Mouse (Mus musculus) CH12.LX (cell line): ENCODE measurements around the gene Vwce. TPM values are rescaled to one million over a fixed set of nuclear protein-coding genes. Genes with fewer than 3 reads are reported as not detected.

Experiments used
- DNase-seq: peaks from one replicate; pipeline ENCODE4 v3.0.0-alpha.2; 2013; ENCODE audit errors: extremely low read depth
- H3K27ac ChIP-seq: 2 replicates; pipeline ENCODE4 v1.5.1; 2012; ENCODE audit warnings: low read depth, mild to moderate bottlenecking, control low read depth, moderate library complexity; ENCODE audit not compliant: insufficient read depth
- H3K27me3 ChIP-seq: replicated peaks from 2 replicates; pipeline ENCODE3; 2012; ENCODE audit warnings: inconsistent platforms
- H3K36me3 ChIP-seq, 2 experiments: replicated peaks in 1 of 2; 2 replicates each; pipeline versions ENCODE3 to v1.6.1; 2012; ENCODE audit warnings: inconsistent platforms in 1 of 2, low read length in 1 of 2, mild to moderate bottlenecking in 1 of 2, mixed read lengths in 1 of 2, moderate library complexity in 1 of 2; ENCODE audit not compliant: control insufficient read depth in 1 of 2, insufficient read depth in 1 of 2
- H3K4me1 ChIP-seq, 2 experiments: 2 replicates each; pipeline ENCODE4 v1.6.1; 2012; ENCODE audit warnings: inconsistent platforms in 1 of 2, moderate library complexity in 1 of 2; ENCODE audit not compliant: insufficient read depth in 2 of 2, control insufficient read depth in 1 of 2
- H3K4me2 ChIP-seq: 2 replicates; pipeline ENCODE4 v1.6.1; 2012; ENCODE audit warnings: low read depth, mild to moderate bottlenecking, control low read depth; ENCODE audit not compliant: poor library complexity, insufficient read depth, severe bottlenecking
- H3K4me3 ChIP-seq, 3 experiments: fragments of 150-350 bp in 1 of 3; sonication (generic) in 1 of 3; replicated peaks in 1 of 3; 2 replicates each; pipeline versions ENCODE3 to v1.5.1; 2011 to 2012; ENCODE audit warnings: low read depth in 2 of 3, low read length in 2 of 3, mild to moderate bottlenecking in 2 of 3, moderate library complexity in 2 of 3, control low read depth in 1 of 3, improper control_type of control experiment in 1 of 3, inconsistent platforms in 1 of 3, mixed read lengths in 1 of 3; ENCODE audit not compliant: poor library complexity in 1 of 3
- H3K79me2 ChIP-seq: replicated peaks from 2 replicates; pipeline ENCODE4 v1.6.1; 2012; ENCODE audit warnings: mild to moderate bottlenecking, moderate library complexity; ENCODE audit not compliant: control insufficient read depth, poor library complexity, insufficient read depth, severe bottlenecking; ENCODE audit errors: extremely low read depth
- H3K9ac ChIP-seq: 2 replicates; pipeline ENCODE4 v1.6.1; 2012; ENCODE audit warnings: low read depth, mild to moderate bottlenecking, control low read depth, moderate library complexity; ENCODE audit not compliant: insufficient read depth
- H3K9me3 ChIP-seq: replicated peaks from 2 replicates; pipeline ENCODE3; 2012; ENCODE audit warnings: low read length, inconsistent platforms, mixed read lengths
- CHD1 ChIP-seq: IDR thresholded peaks from 2 replicates; pipeline ENCODE4 v1.6.1; 2012; ENCODE audit warnings: low read depth, low read length, improper control_type of control experiment, inconsistent platforms
- CTCF ChIP-seq, 2 experiments: IDR thresholded peaks in 1 of 2; conservative IDR thresholded peaks in 1 of 2; 2 replicates each; pipeline ENCODE4 v1.5.1; 2011 to 2012; ENCODE audit warnings: low read depth in 2 of 2, low read length in 2 of 2, improper control_type of control experiment in 1 of 2, inconsistent platforms in 1 of 2, mild to moderate bottlenecking in 1 of 2, moderate library complexity in 1 of 2
- E2F4 ChIP-seq: IDR thresholded peaks from 2 replicates; pipeline ENCODE4 v1.6.1; 2011; ENCODE audit warnings: low read depth, low read length, improper control_type of control experiment; ENCODE audit not compliant: insufficient replicate concordance
- ELF1 ChIP-seq: IDR thresholded peaks from 2 replicates; pipeline ENCODE4 v1.6.1; 2014; ENCODE audit warnings: low read depth, mild to moderate bottlenecking, inconsistent platforms, low read length, improper control_type of control experiment
- EP300 ChIP-seq: IDR thresholded peaks from 2 replicates; pipeline ENCODE4 v1.6.1; 2011; ENCODE audit warnings: low read length, improper control_type of control experiment
- HCFC1 ChIP-seq: IDR thresholded peaks from 2 replicates; pipeline ENCODE4 v1.6.1; 2012; ENCODE audit warnings: low read depth, mild to moderate bottlenecking, inconsistent platforms, low read length, improper control_type of control experiment
- IRF4 ChIP-seq: IDR thresholded peaks from 2 replicates; pipeline ENCODE4 v1.6.1; 2014; ENCODE audit warnings: low read depth, mild to moderate bottlenecking, inconsistent platforms, low read length, improper control_type of control experiment
- JUN ChIP-seq: IDR thresholded peaks from 2 replicates; pipeline ENCODE4 v1.6.1; 2011; ENCODE audit warnings: low read depth, mild to moderate bottlenecking, low read length, improper control_type of control experiment, moderate library complexity; ENCODE audit not compliant: insufficient read depth
- KAT2A ChIP-seq: IDR thresholded peaks from 2 replicates; pipeline ENCODE4 v1.6.1; 2012; ENCODE audit warnings: low read length, improper control_type of control experiment, inconsistent platforms; ENCODE audit not compliant: insufficient replicate concordance
- MAFK ChIP-seq: IDR thresholded peaks from 2 replicates; pipeline ENCODE4 v1.6.1; 2011; ENCODE audit warnings: low read length, improper control_type of control experiment; ENCODE audit not compliant: insufficient replicate concordance
- MAX ChIP-seq: IDR thresholded peaks from 2 replicates; pipeline ENCODE4 v1.6.1; 2011; ENCODE audit warnings: low read length, improper control_type of control experiment
- MAZ ChIP-seq: IDR thresholded peaks from 2 replicates; pipeline ENCODE4 v1.6.1; 2012; ENCODE audit warnings: low read depth, mild to moderate bottlenecking, inconsistent platforms, low read length, improper control_type of control experiment, moderate library complexity
- MEF2A ChIP-seq: IDR thresholded peaks from 2 replicates; pipeline ENCODE4 v1.6.1; 2014; ENCODE audit warnings: low read depth, mild to moderate bottlenecking, inconsistent platforms, low read length, improper control_type of control experiment, borderline replicate concordance
- MXI1 ChIP-seq: IDR thresholded peaks from 2 replicates; pipeline ENCODE4 v1.6.1; 2011; ENCODE audit warnings: mild to moderate bottlenecking, low read depth, low read length, improper control_type of control experiment
- MYC ChIP-seq: IDR thresholded peaks from 2 replicates; pipeline ENCODE4 v1.6.1; 2011; ENCODE audit warnings: low read depth, mild to moderate bottlenecking, improper control_type of control experiment, low read length
- NELFE ChIP-seq: IDR thresholded peaks from 2 replicates; pipeline ENCODE4 v1.6.1; 2011; ENCODE audit warnings: low read depth, low read length, improper control_type of control experiment
- NRF1 ChIP-seq: IDR thresholded peaks from 2 replicates; pipeline ENCODE4 v1.6.1; 2014; ENCODE audit warnings: low read depth, mild to moderate bottlenecking, inconsistent platforms, low read length, improper control_type of control experiment, moderate library complexity
- PAX5 ChIP-seq: IDR thresholded peaks from 2 replicates; pipeline ENCODE4 v1.6.1; 2012; ENCODE audit warnings: low read length, inconsistent platforms, mixed read lengths
- POLR2A ChIP-seq: IDR thresholded peaks from 2 replicates; pipeline ENCODE4 v1.6.1; 2011; ENCODE audit warnings: low read depth, mild to moderate bottlenecking, improper control_type of control experiment, low read length
- POLR2AphosphoS2 ChIP-seq: IDR thresholded peaks from 2 replicates; pipeline ENCODE4 v1.6.1; 2011; ENCODE audit warnings: low read depth, low read length, improper control_type of control experiment
- RAD21 ChIP-seq: IDR thresholded peaks from 2 replicates; pipeline ENCODE4 v1.6.1; 2011; ENCODE audit warnings: low read depth, mild to moderate bottlenecking, low read length, improper control_type of control experiment, moderate library complexity
- SIN3A ChIP-seq: IDR thresholded peaks from 2 replicates; pipeline ENCODE4 v1.6.1; 2012; ENCODE audit warnings: low read length, improper control_type of control experiment, inconsistent platforms
- SMC3 ChIP-seq: IDR thresholded peaks from 2 replicates; pipeline ENCODE4 v1.6.1; 2011; ENCODE audit warnings: low read depth, low read length, improper control_type of control experiment
- TBP ChIP-seq: conservative IDR thresholded peaks from 2 replicates; pipeline ENCODE4 v1.6.1; 2011; ENCODE audit warnings: low read depth, low read length, improper control_type of control experiment
- TCF12 ChIP-seq: IDR thresholded peaks from 2 replicates; pipeline ENCODE4 v1.6.1; 2014; ENCODE audit warnings: low read depth, mild to moderate bottlenecking, inconsistent platforms, low read length, improper control_type of control experiment
- USF1 ChIP-seq: IDR thresholded peaks from 2 replicates; pipeline ENCODE4 v1.6.1; 2014; ENCODE audit warnings: low read depth, mild to moderate bottlenecking, inconsistent platforms, low read length, improper control_type of control experiment
- ZC3H11A ChIP-seq: IDR thresholded peaks from 2 replicates; pipeline ENCODE4 v1.6.1; 2012; ENCODE audit warnings: low read depth, mild to moderate bottlenecking, inconsistent platforms, low read length, improper control_type of control experiment
- ZKSCAN1 ChIP-seq: IDR thresholded peaks from 2 replicates; pipeline ENCODE4 v1.6.1; 2012; ENCODE audit warnings: low read depth, inconsistent platforms, low read length, improper control_type of control experiment, borderline replicate concordance
- ZNF384 ChIP-seq: IDR thresholded peaks from 2 replicates; pipeline ENCODE4 v1.6.1; 2012; ENCODE audit warnings: low read depth, low read length, improper control_type of control experiment, inconsistent platforms
- dilution Hi-C: fragments of 300-500 bp; cut with MboI; formaldehyde crosslinking; loops from 2 replicates; pipeline ENCODE4 v1.14.3; 2020; ENCODE audit warnings: low sequenced_read_pairs; ENCODE audit not compliant: extremely low pct_unique_long_range_greater_than_20kb, extremely low pct_ligation_motif_present
- in situ Hi-C: fragments of 300-500 bp; cut with MboI; formaldehyde crosslinking; loops from 3 replicates; pipeline ENCODE4 v1.14.3; 2019; ENCODE audit warnings: low sequenced_read_pairs, low pct_ligation_motif_present, low pct_unique_long_range_greater_than_20kb, mixed read lengths
- polyA plus RNA-seq: library from polyadenylated mRNA; unstranded; fragments of >175 nt; gene quantifications from 2 replicates; pipeline ENCODE4 v1.2.1, GENCODE M21; 2012; ENCODE audit warnings: low read depth; ENCODE audit not compliant: insufficient read length
- total RNA-seq, 2 experiments: library from RNA; depleted of rRNA; stranded (reverse); fragments of 300-350 nt in 1 of 2; fragments of >200 nt in 1 of 2; gene quantifications; 2 replicates each; pipeline ENCODE4 v1.2.3; 2012 to 2014

Vwce gene
- total and polyA plus RNA-seq, 3 experiments, result 0.04 to 1.3 (median 0.13) TPM

DNA sequence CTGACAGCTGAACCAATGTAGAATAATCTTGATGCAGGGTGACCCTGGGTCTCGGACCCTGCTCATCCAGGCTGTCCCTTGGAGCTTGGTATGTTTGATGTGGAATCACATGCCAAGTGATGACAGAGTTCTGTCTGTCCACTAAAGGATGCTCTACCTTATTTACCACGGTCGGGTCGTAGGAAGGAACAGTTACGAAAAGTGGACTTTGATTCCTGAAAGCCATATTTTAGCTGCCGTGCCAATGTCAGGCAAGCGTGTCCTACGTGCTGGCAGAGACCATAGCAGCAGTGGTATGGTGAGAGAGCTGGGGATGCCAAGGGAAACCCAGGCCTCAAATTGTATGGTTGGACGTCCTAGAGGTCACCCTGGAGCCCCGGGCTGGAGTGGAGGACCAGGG lies 79.5 kb downstream of the Vwce start:
- no peaks in the 10 kb centered on the region for H3K27me3 ChIP-seq
- peaks cover 7 to 31% of the 10 kb centered on the region in 2 experiments; a peak in 3 of 4 replicates for H3K4me1 ChIP-seq
- in situ Hi-C loops, result no loop called here
- dilution Hi-C loops, result no loop called here
- no peaks in the 10 kb centered on the region for H3K9me3 ChIP-seq
- peaks cover 43 to 94% of the 10 kb centered on the region in 2 experiments for H3K36me3 ChIP-seq
- no peak overlapping the region for H3K27ac ChIP-seq
- H3K79me2 ChIP-seq, result no peaks in the 10 kb centered on the region
- H3K9ac ChIP-seq, result no peak overlapping the region
- no peak overlapping the region for H3K4me2 ChIP-seq
- TF ChIP-seq MEF2A (no peak), SIN3A (no peak), POLR2AphosphoS2 (no peak), ZNF384 (no peak), KAT2A (no peak), TCF12 (no peak), ZKSCAN1 (no peak), PAX5 (no peak), EP300 (no peak), ELF1 (no peak), MAFK (no peak), NELFE (no peak), TBP (no peak), MAZ (no peak), E2F4 (no peak), USF1 (no peak), HCFC1 (no peak), ZC3H11A (no peak)
- TF ChIP-seq, all 38 proteins: peak for 0
- DNase-seq, result no peak
- H3K4me3 ChIP-seq, result no peak overlapping the region

DNA sequence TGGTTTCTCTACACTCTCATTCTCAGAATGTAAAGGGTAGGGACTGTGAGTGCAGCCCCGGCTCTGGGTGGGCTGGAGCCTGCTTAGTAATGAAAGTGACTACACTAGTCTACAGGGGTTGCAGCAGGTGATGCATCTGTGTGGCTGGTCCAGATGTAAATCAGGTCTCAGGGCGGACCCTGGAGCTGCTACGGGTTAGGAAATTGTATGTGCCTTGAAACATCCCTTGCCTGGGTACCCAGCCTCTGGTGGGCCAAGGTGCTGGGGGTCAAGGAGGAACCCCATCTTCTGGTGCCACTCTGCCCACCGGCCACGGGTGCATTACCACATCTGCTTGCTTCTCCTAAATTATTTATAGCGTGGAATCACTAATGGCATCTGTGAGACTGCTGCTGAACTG lies 80.2 kb downstream of the Vwce start:
- Histone ChIP-seq H3K27me3 (no peaks in the 10 kb centered on the region), H3K4me3 (no peak overlapping the region), H3K4me1 (peaks cover 4 to 27% of the 10 kb centered on the region in 2 experiments; a peak in 3 of 4 replicates), H3K9ac (no peak overlapping the region), H3K27ac (no peak overlapping the region), H3K36me3 (peaks cover 39 to 94% of the 10 kb centered on the region in 2 experiments), H3K9me3 (no peaks in the 10 kb centered on the region), H3K79me2 (no peaks in the 10 kb centered on the region), H3K4me2 (no peak overlapping the region)
- dilution Hi-C loops, result no loop called here
- in situ Hi-C loops, result no loop called here
- TF ChIP-seq CHD1 (no peak), MYC (no peak), NRF1 (no peak), HCFC1 (no peak), POLR2AphosphoS2 (no peak), CTCF (conservative IDR thresholded peaks at IDR 0.05 in 1 of 2, IDR thresholded peaks at IDR 0.05 in 1 of 2; ENCODE audit: low read depth in 2 of 2, low read length in 2 of 2) (no peak), JUN (no peak), MEF2A (no peak), MXI1 (no peak), TCF12 (no peak), POLR2A (no peak), MAX (no peak), ELF1 (no peak), EP300 (no peak), RAD21 (no peak), SIN3A (no peak), SMC3 (no peak), IRF4 (no peak), ZNF384 (no peak), MAFK (no peak)
- DNase-seq, result no peak
